Mouse (Mus musculus): ENCODE data around the gene Snrnp200.
"Not testable (repeated sequence)": the region's sequence is repeated elsewhere in the genome, so short reads cannot be mapped to it uniquely, and the experiment has no call there.

The Snrnp200 gene

GRCm38 (mm10) chr2:127252787-127253186 lies 44.6 kb downstream of the Snrnp200 start:
- no peak for DNase-seq (ENCODE audit: low spot score in 2 of 2)

GRCm38 (mm10) chr2:127254604-127255134 lies 46.5 kb downstream of the Snrnp200 start:
- DNase-seq (ENCODE audit: low spot score in 2 of 2), result no peak

- DNase-seq (ENCODE audit: low spot score in 2 of 2), result no peak
Measured at GRCm38 (mm10) chr2:127255294-127255693, 47.1 kb downstream of the Snrnp200 start.

GRCm38 (mm10) chr2:127259340-127259739 lies 51.2 kb downstream of the Snrnp200 start:
- no peak for DNase-seq (ENCODE audit: low spot score in 2 of 2)

GRCm38 (mm10) chr2:127262480-127262879 lies 54.3 kb downstream of the Snrnp200 start:
- DNase-seq (ENCODE audit: low spot score in 2 of 2), result no peak

GRCm38 (mm10) chr2:127267854-127268253 lies 59.7 kb downstream of the Snrnp200 start:
- DNase-seq (ENCODE audit: low spot score in 2 of 2), result no peak

GRCm38 (mm10) chr2:127269491-127270299 lies 61.5 kb downstream of the Snrnp200 start, which contains the start of gene Stard7:
TSS of gene Stard7 (plus strand) at chr2:127270218.
- peak; percentile 92 to 95 for DNase-seq (ENCODE audit: low spot score in 2 of 2)

- peak; percentile 83 to 88 for DNase-seq (ENCODE audit: low spot score in 2 of 2)
Measured at GRCm38 (mm10) chr2:127270300-127271041, 62.3 kb downstream of the Snrnp200 start.

- DNase-seq (ENCODE audit: low spot score in 2 of 2), result no peak
Measured at GRCm38 (mm10) chr2:127271042-127271515, 62.9 kb downstream of the Snrnp200 start.

- not testable (repeated sequence) for DNase-seq (ENCODE audit: low spot score in 2 of 2)
Measured at GRCm38 (mm10) chr2:127272049-127272448, 63.9 kb downstream of the Snrnp200 start.

- DNase-seq (ENCODE audit: low spot score in 2 of 2), result no peak
Measured at GRCm38 (mm10) chr2:127272806-127273205, 64.6 kb downstream of the Snrnp200 start.

GRCm38 (mm10) chr2:127274590-127274989 lies 66.4 kb downstream of the Snrnp200 start:
- DNase-seq (ENCODE audit: low spot score in 2 of 2), result no peak

GRCm38 (mm10) chr2:127275551-127276320 lies 67.5 kb downstream of the Snrnp200 start:
- DNase-seq (ENCODE audit: low spot score in 2 of 2), result no peak

- DNase-seq (ENCODE audit: low spot score in 2 of 2), result no peak
Measured at GRCm38 (mm10) chr2:127278162-127278561, 70.0 kb downstream of the Snrnp200 start.
